Mouse (Mus musculus) heart, postnatal 25 days (tissue): ENCODE data around the gene Zfp358. TPM values are rescaled to one million over a fixed set of nuclear protein-coding genes. Genes with fewer than 3 reads are reported as not detected.

Experiments used
- DNase-seq: peaks from one replicate; pipeline ENCODE4 v3.0.0; 2022; ENCODE audit warnings: low spot score
- intact Hi-C: fragments of 180-260 bp; cut with DNase I; formaldehyde crosslinking; loops from one replicate; pipeline ENCODE4 v1.15.1; 2025
- total RNA-seq, 2 experiments: library from RNA; stranded (reverse); gene quantifications; 2 replicates each; pipeline ENCODE4 v1.2.3; 2021

The Zfp358 gene
- total RNA-seq, 2 experiments from 2014 or later = 27.2 to 28.6 TPM

GRCm38 (mm10) chr8:3495578-3496427 lies 2.9 kb downstream of the Zfp358 start:
- no peak for DNase-seq
- intact Hi-C loops = no loop called here

GRCm38 (mm10) chr8:3496428-3496748 lies 3.5 kb downstream of the Zfp358 start:
- no peak for DNase-seq
- intact Hi-C loops = no loop called here

- intact Hi-C loops = no loop called here
Measured at GRCm38 (mm10) chr8:3498583-3498982, 5.6 kb downstream of the Zfp358 start.

GRCm38 (mm10) chr8:3499751-3500150 lies 6.8 kb downstream of the Zfp358 start:
- intact Hi-C loops = loop anchor here (2.0 kb wide), 1 partner anchor 15 kb away; the partner anchor contains the start of gene Pnpla6
- no peak for DNase-seq

More at GRCm38 (mm10) chr8:3498583-3498982, 5.6 kb downstream of the Zfp358 start:
- DNase-seq = no peak

- intact Hi-C loops = loop anchor here (2.0 kb wide), 1 partner anchor 14 kb away; the partner anchor contains the start of gene Pnpla6
- DNase-seq = peak; percentile 96
Measured at GRCm38 (mm10) chr8:3500235-3501090, 7.5 kb downstream of the Zfp358 start, which contains the start of gene Mcoln1. Gene Mcoln1 (plus strand): TSS chr8:3500457.

GRCm38 (mm10) chr8:3502217-3502616 lies 9.3 kb downstream of the Zfp358 start:
- intact Hi-C loops = no loop called here
- no peak for DNase-seq

GRCm38 (mm10) chr8:3507979-3508754 lies 15.2 kb downstream of the Zfp358 start:
- no peak for DNase-seq
- intact Hi-C loops = no loop called here

- intact Hi-C loops = loop anchor here (2.0 to 10.0 kb wide), 3 partner anchors 14 to 108 kb away; partner anchors contain the start of genes Mcoln1, Pet100, Pex11g and Xab2
- no peak for DNase-seq
Measured at GRCm38 (mm10) chr8:3514681-3515247, 21.8 kb downstream of the Zfp358 start.

GRCm38 (mm10) chr8:3515260-3515671 lies 22.3 kb downstream of the Zfp358 start, which contains the start of gene Pnpla6:
Gene Pnpla6 (plus strand): TSS chr8:3515384.
- intact Hi-C loops = loop anchor here (2.0 to 10.0 kb wide), 3 partner anchors 14 to 107 kb away; partner anchors contain the start of genes Mcoln1, Pet100, Pex11g and Xab2
- DNase-seq = peak; percentile 77

GRCm38 (mm10) chr8:3515771-3516417 lies 23.0 kb downstream of the Zfp358 start:
- no peak for DNase-seq
- intact Hi-C loops = loop anchor here (2.0 to 10.0 kb wide), 3 partner anchors 15 to 106 kb away; partner anchors contain the start of genes Mcoln1, Pet100, Pex11g and Xab2

- peak; percentile 87 for DNase-seq
- intact Hi-C loops = loop anchor here (5.0 to 10.0 kb wide), 2 partner anchors 52 to 106 kb away; partner anchors contain the start of genes Pet100, Pex11g and Xab2
Measured at GRCm38 (mm10) chr8:3516450-3517116, 23.6 kb downstream of the Zfp358 start.

GRCm38 (mm10) chr8:3517117-3517495 lies 24.2 kb downstream of the Zfp358 start:
- intact Hi-C loops = loop anchor here (5.0 to 10.0 kb wide), 2 partner anchors 52 to 105 kb away; partner anchors contain the start of genes Pet100, Pex11g and Xab2
- DNase-seq = no peak

- intact Hi-C loops = no loop called here
- DNase-seq = no peak
Measured at GRCm38 (mm10) chr8:3522007-3522697, 29.2 kb downstream of the Zfp358 start.

- DNase-seq = no peak
- intact Hi-C loops = no loop called here
Measured at GRCm38 (mm10) chr8:3530816-3531215, 37.9 kb downstream of the Zfp358 start.

- no peak for DNase-seq
- intact Hi-C loops = no loop called here
Measured at GRCm38 (mm10) chr8:3531936-3532335, 39.0 kb downstream of the Zfp358 start.

- intact Hi-C loops = no loop called here
- DNase-seq = no peak
Measured at GRCm38 (mm10) chr8:3536053-3536841, 43.3 kb downstream of the Zfp358 start.

GRCm38 (mm10) chr8:3536940-3537339 lies 44.0 kb downstream of the Zfp358 start:
- no peak for DNase-seq
- intact Hi-C loops = no loop called here
